8 mouse cellular contexts compared by ENCODE assay signal in the genomic region with DNA sequence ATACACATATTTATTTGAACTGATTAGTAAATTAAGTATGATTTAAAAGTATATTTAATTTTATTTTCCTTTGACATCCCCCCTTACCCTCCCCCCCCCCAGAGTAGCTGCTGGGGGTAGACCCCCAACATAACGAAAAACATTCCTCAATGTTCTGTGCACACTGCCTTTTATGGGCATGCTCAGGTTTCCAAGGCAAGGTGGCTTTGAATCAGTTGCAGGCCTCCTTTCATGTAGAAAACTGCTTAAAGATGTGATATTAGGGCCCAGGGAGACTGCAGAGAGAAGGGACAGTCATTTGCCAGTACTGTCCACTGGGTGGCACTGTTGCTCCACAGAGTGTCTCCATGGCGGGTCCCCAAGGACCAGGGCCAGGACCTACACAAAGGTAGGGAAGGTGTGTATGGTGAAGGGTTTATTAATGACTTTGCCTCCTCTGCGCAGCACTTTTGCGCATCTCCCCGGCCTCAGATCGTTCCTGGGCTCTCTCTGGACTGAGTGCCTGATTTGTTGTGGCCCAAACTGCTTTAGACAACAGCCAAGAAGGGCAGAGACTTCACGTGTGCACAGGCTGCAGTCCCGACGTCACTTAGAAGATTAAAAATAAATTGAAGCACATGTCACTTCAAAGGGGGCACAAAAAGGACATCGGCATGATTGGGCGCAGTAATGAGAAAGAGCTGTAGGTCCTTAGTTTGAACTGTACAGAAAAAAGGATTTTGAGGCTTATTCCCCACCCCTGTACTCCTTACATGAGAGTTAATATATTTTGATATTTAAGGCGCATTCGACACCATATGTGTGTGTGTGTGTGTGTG.
DNase-seq lines count a peak whose midpoint lies in the region; ATAC-seq and TF ChIP-seq lines count a peak whose summit lies in the region.

No protein-coding gene starts in this region.

- peak; percentile 2 for DNase-seq in A20 (ENCODE audit: low read depth, low spot score)
- DNase-seq in adrenal gland, postnatal 4 days (ENCODE audit: low spot score in 2 of 2), result peak; percentile 48 to 61
- peak; percentile 38 to 43 for DNase-seq in heart, adult 9 months (ENCODE audit: low spot score in 2 of 2)
- DNase-seq in kidney, postnatal 0 days (ENCODE audit: low spot score), result peak; percentile 83
- peak; percentile 60 for DNase-seq in liver, embryonic 11.5 days (ENCODE audit: low spot score)

- H3K27ac ChIP-seq in embryonic facial prominence, embryonic 13.5 days, result peak overlapping the region; percentile 60
- H3K27ac ChIP-seq in kidney, postnatal 0 days, result no peak overlapping the region
- no peak overlapping the region for H3K27ac ChIP-seq in liver, embryonic 11.5 days (ENCODE audit: low read depth, low read length)
- H3K27ac ChIP-seq in neural tube, embryonic 14.5 days (ENCODE audit: low read depth, low read length), result peak overlapping the region; percentile 85
- H3K27ac ChIP-seq in testis, adult 2 months (ENCODE audit: control insufficient read depth, insufficient read depth, low read depth, low read length), result no peak overlapping the region

- TF ChIP-seq POLR2A in testis, adult 2 months (IDR thresholded peaks at IDR 0.05; ENCODE audit: control insufficient read depth, low read depth, low read length), result no peak

- H3K9ac ChIP-seq in embryonic facial prominence, embryonic 13.5 days, result no peak overlapping the region
- no peak overlapping the region for H3K9ac ChIP-seq in kidney, postnatal 0 days (ENCODE audit: low read depth, low read length)
- no peak overlapping the region for H3K9ac ChIP-seq in liver, embryonic 11.5 days (ENCODE audit: low read depth, low read length)
- 0 out of 2 replicates have a peak overlapping the region, but pooled peaks have one; percentile 16 for H3K9ac ChIP-seq in neural tube, embryonic 14.5 days (replicated peaks; ENCODE audit: low read depth, low read length)

- H3K4me1 ChIP-seq in embryonic facial prominence, embryonic 13.5 days, result peaks cover 37% of the 10 kb centered on the region
- H3K4me1 ChIP-seq in kidney, postnatal 0 days (replicated peaks; ENCODE audit: insufficient read depth, low read length), result no peaks in the 10 kb centered on the region; the same call in 1 of the 2 replicates
- no peaks in the 10 kb centered on the region for H3K4me1 ChIP-seq in liver, embryonic 11.5 days (replicated peaks; ENCODE audit: control insufficient read depth, insufficient read depth, low read length)
- peaks cover 13% of the 10 kb centered on the region for H3K4me1 ChIP-seq in neural tube, embryonic 14.5 days (ENCODE audit: control insufficient read depth, insufficient read depth, low read length)
- H3K4me1 ChIP-seq in testis, adult 2 months (ENCODE audit: control insufficient read depth, insufficient read depth, low read length), result no peaks in the 10 kb centered on the region; the same call in none of the 2 replicates

- H3K4me2 ChIP-seq in embryonic facial prominence, embryonic 13.5 days, result peak overlapping the region; percentile 51
- peak overlapping the region; percentile 30; the same call in 1 of the 2 replicates for H3K4me2 ChIP-seq in kidney, postnatal 0 days (ENCODE audit: low read length)
- no peak overlapping the region for H3K4me2 ChIP-seq in liver, embryonic 11.5 days
- peak overlapping the region; percentile 27; the same call in 1 of the 2 replicates for H3K4me2 ChIP-seq in neural tube, embryonic 14.5 days (ENCODE audit: low read depth, low read length)

- peak overlapping the region; percentile 14; the same call in 1 of the 2 replicates for H3K4me3 ChIP-seq in embryonic facial prominence, embryonic 13.5 days
- no peak overlapping the region for H3K4me3 ChIP-seq in kidney, postnatal 0 days (replicated peaks; ENCODE audit: low read depth, low read length)
- H3K4me3 ChIP-seq in liver, embryonic 11.5 days (ENCODE audit: low read depth, low read length), result no peak overlapping the region
- H3K4me3 ChIP-seq in neural tube, embryonic 14.5 days (ENCODE audit: low read depth, low read length), result no peak overlapping the region
- H3K4me3 ChIP-seq in testis, adult 2 months (ENCODE audit: control insufficient read depth, low read depth, low read length), result no peak overlapping the region

- no peaks in the 10 kb centered on the region; the same call in 1 of the 2 replicates for H3K9me3 ChIP-seq in embryonic facial prominence, embryonic 13.5 days
- H3K9me3 ChIP-seq in kidney, postnatal 0 days (replicated peaks; ENCODE audit: low read length), result no peaks in the 10 kb centered on the region
- H3K9me3 ChIP-seq in liver, embryonic 11.5 days (ENCODE audit: control insufficient read depth, low read length), result no peaks in the 10 kb centered on the region
- no peaks in the 10 kb centered on the region for H3K9me3 ChIP-seq in neural tube, embryonic 14.5 days (ENCODE audit: control insufficient read depth, low read length)

- peak; percentile 96 for TF ChIP-seq CTCF in kidney, postnatal 0 days (IDR thresholded peaks at IDR 0.05; ENCODE audit: low read depth)
- TF ChIP-seq CTCF in testis, adult 2 months (IDR thresholded peaks at IDR 0.05; ENCODE audit: control insufficient read depth, insufficient read depth, insufficient replicate concordance, low read depth, low read length), result peak; percentile 95

- H3K27me3 ChIP-seq in embryonic facial prominence, embryonic 13.5 days, result no peaks in the 10 kb centered on the region
- H3K27me3 ChIP-seq in kidney, postnatal 0 days (ENCODE audit: insufficient read depth, low read length), result no peaks in the 10 kb centered on the region
- H3K27me3 ChIP-seq in liver, embryonic 11.5 days (replicated peaks; ENCODE audit: control insufficient read depth, insufficient read depth, low read length), result no peaks in the 10 kb centered on the region
- no peaks in the 10 kb centered on the region for H3K27me3 ChIP-seq in neural tube, embryonic 14.5 days (ENCODE audit: control insufficient read depth, insufficient read depth, low read length)
- no peaks in the 10 kb centered on the region for H3K27me3 ChIP-seq in testis, adult 2 months (ENCODE audit: control insufficient read depth, insufficient read depth, low read length)

- WGBS in embryonic facial prominence, embryonic 13.5 days, result 21% methylated on average over 13 of the region's 13 CpGs
- WGBS in kidney, postnatal 0 days, result 27% methylated on average over 13 of the region's 13 CpGs
- 55% methylated on average over 13 of the region's 13 CpGs for WGBS in liver, embryonic 11.5 days
- 27% methylated on average over 13 of the region's 13 CpGs for WGBS in neural tube, embryonic 14.5 days

- ATAC-seq in embryonic facial prominence, embryonic 13.5 days (ENCODE audit: insufficient number of reproducible peaks, insufficient read depth, low FRiP score, low TSS enrichment, low read depth), result peak; percentile 80
- peak; percentile 46; the same call in 1 of the 2 replicates for ATAC-seq in kidney, postnatal 0 days (replicated peaks; ENCODE audit: low FRiP score, low read depth)
- ATAC-seq in liver, embryonic 11.5 days (replicated peaks; ENCODE audit: low FRiP score), result no peak; the same call in 1 of the 2 replicates
- peak; percentile 89 for ATAC-seq in neural tube, embryonic 14.5 days (ENCODE audit: low read depth)

- no peaks in the 10 kb centered on the region for H3K36me3 ChIP-seq in embryonic facial prominence, embryonic 13.5 days
- H3K36me3 ChIP-seq in kidney, postnatal 0 days (ENCODE audit: insufficient read depth, low read length), result no peaks in the 10 kb centered on the region
- no peaks in the 10 kb centered on the region for H3K36me3 ChIP-seq in liver, embryonic 11.5 days (ENCODE audit: control insufficient read depth, insufficient read depth, low read length)
- no peaks in the 10 kb centered on the region for H3K36me3 ChIP-seq in neural tube, embryonic 14.5 days (ENCODE audit: control insufficient read depth, insufficient read depth, low read length)
- no peaks in the 10 kb centered on the region for H3K36me3 ChIP-seq in testis, adult 2 months (ENCODE audit: control insufficient read depth, insufficient read depth, low read length)

Comparison
In these comparisons a context has a peak if more than half of its experiments do, and no peak if none do; other contexts are left out.
1. DNase-seq: peak in every context shown above with its lines; median percentile 83 in kidney, postnatal 0 days; 60 in liver, embryonic 11.5 days; 54 in adrenal gland, postnatal 4 days; 40 in heart, adult 9 months; 2 in A20.
2. H3K27ac ChIP-seq: peak in embryonic facial prominence, embryonic 13.5 days (single experiment) and neural tube, embryonic 14.5 days (single experiment); none in kidney, postnatal 0 days (single experiment), liver, embryonic 11.5 days (single experiment) and testis, adult 2 months (single experiment).